Mouse (Mus musculus) CH12.LX (cell line): Measurements from ENCODE around the gene Ptch2. TPM values are rescaled to one million over a fixed set of nuclear protein-coding genes. Genes with fewer than 3 reads are reported as not detected.
A peak's percentile ranks its signal among the peaks of the same experiment; 100 is the strongest.

Experiments used
- DNase-seq: peaks from one replicate; pipeline ENCODE4 v3.0.0-alpha.2; 2013; ENCODE audit errors: extremely low read depth
- H3K27ac ChIP-seq: 2 replicates; pipeline ENCODE4 v1.5.1; 2012; ENCODE audit warnings: low read depth, mild to moderate bottlenecking, control low read depth, moderate library complexity; ENCODE audit not compliant: insufficient read depth
- H3K27me3 ChIP-seq: replicated peaks from 2 replicates; pipeline ENCODE3; 2012; ENCODE audit warnings: inconsistent platforms
- H3K36me3 ChIP-seq, 2 experiments: replicated peaks in 1 of 2; 2 replicates each; pipeline versions ENCODE3 to v1.6.1; 2012; ENCODE audit warnings: inconsistent platforms in 1 of 2, low read length in 1 of 2, mild to moderate bottlenecking in 1 of 2, mixed read lengths in 1 of 2, moderate library complexity in 1 of 2; ENCODE audit not compliant: control insufficient read depth in 1 of 2, insufficient read depth in 1 of 2
- H3K4me1 ChIP-seq, 2 experiments: 2 replicates each; pipeline ENCODE4 v1.6.1; 2012; ENCODE audit warnings: inconsistent platforms in 1 of 2, moderate library complexity in 1 of 2; ENCODE audit not compliant: insufficient read depth in 2 of 2, control insufficient read depth in 1 of 2
- H3K4me2 ChIP-seq: 2 replicates; pipeline ENCODE4 v1.6.1; 2012; ENCODE audit warnings: low read depth, mild to moderate bottlenecking, control low read depth; ENCODE audit not compliant: poor library complexity, insufficient read depth, severe bottlenecking
- H3K4me3 ChIP-seq, 3 experiments: fragments of 150-350 bp in 1 of 3; sonication (generic) in 1 of 3; replicated peaks in 1 of 3; 2 replicates each; pipeline versions ENCODE3 to v1.5.1; 2011 to 2012; ENCODE audit warnings: low read depth in 2 of 3, low read length in 2 of 3, mild to moderate bottlenecking in 2 of 3, moderate library complexity in 2 of 3, control low read depth in 1 of 3, improper control_type of control experiment in 1 of 3, inconsistent platforms in 1 of 3, mixed read lengths in 1 of 3; ENCODE audit not compliant: poor library complexity in 1 of 3
- H3K79me2 ChIP-seq: replicated peaks from 2 replicates; pipeline ENCODE4 v1.6.1; 2012; ENCODE audit warnings: mild to moderate bottlenecking, moderate library complexity; ENCODE audit not compliant: control insufficient read depth, poor library complexity, insufficient read depth, severe bottlenecking; ENCODE audit errors: extremely low read depth
- H3K9ac ChIP-seq: 2 replicates; pipeline ENCODE4 v1.6.1; 2012; ENCODE audit warnings: low read depth, mild to moderate bottlenecking, control low read depth, moderate library complexity; ENCODE audit not compliant: insufficient read depth
- H3K9me3 ChIP-seq: replicated peaks from 2 replicates; pipeline ENCODE3; 2012; ENCODE audit warnings: low read length, inconsistent platforms, mixed read lengths
- BHLHE40 ChIP-seq: IDR thresholded peaks from 2 replicates; pipeline ENCODE4 v1.6.1; 2011; ENCODE audit warnings: mild to moderate bottlenecking, low read depth, low read length, improper control_type of control experiment
- CHD1 ChIP-seq: IDR thresholded peaks from 2 replicates; pipeline ENCODE4 v1.6.1; 2012; ENCODE audit warnings: low read depth, low read length, improper control_type of control experiment, inconsistent platforms
- CHD2 ChIP-seq: IDR thresholded peaks from 2 replicates; pipeline ENCODE4 v1.6.1; 2011; ENCODE audit warnings: low read length, improper control_type of control experiment
- CTCF ChIP-seq, 2 experiments: IDR thresholded peaks in 1 of 2; conservative IDR thresholded peaks in 1 of 2; 2 replicates each; pipeline ENCODE4 v1.5.1; 2011 to 2012; ENCODE audit warnings: low read depth in 2 of 2, low read length in 2 of 2, improper control_type of control experiment in 1 of 2, inconsistent platforms in 1 of 2, mild to moderate bottlenecking in 1 of 2, moderate library complexity in 1 of 2
- E2F4 ChIP-seq: IDR thresholded peaks from 2 replicates; pipeline ENCODE4 v1.6.1; 2011; ENCODE audit warnings: low read depth, low read length, improper control_type of control experiment; ENCODE audit not compliant: insufficient replicate concordance
- ELF1 ChIP-seq: IDR thresholded peaks from 2 replicates; pipeline ENCODE4 v1.6.1; 2014; ENCODE audit warnings: low read depth, mild to moderate bottlenecking, inconsistent platforms, low read length, improper control_type of control experiment
- EP300 ChIP-seq: IDR thresholded peaks from 2 replicates; pipeline ENCODE4 v1.6.1; 2011; ENCODE audit warnings: low read length, improper control_type of control experiment
- ETS1 ChIP-seq: conservative IDR thresholded peaks from 2 replicates; pipeline ENCODE4 v1.6.1; 2012; ENCODE audit warnings: low read depth, mild to moderate bottlenecking, inconsistent platforms, low read length, improper control_type of control experiment, moderate library complexity
- GABPA ChIP-seq: IDR thresholded peaks from 2 replicates; pipeline ENCODE4 v1.6.1; 2012; ENCODE audit warnings: low read depth, low read length, improper control_type of control experiment, inconsistent platforms; ENCODE audit not compliant: insufficient replicate concordance
- HCFC1 ChIP-seq: IDR thresholded peaks from 2 replicates; pipeline ENCODE4 v1.6.1; 2012; ENCODE audit warnings: low read depth, mild to moderate bottlenecking, inconsistent platforms, low read length, improper control_type of control experiment
- IRF4 ChIP-seq: IDR thresholded peaks from 2 replicates; pipeline ENCODE4 v1.6.1; 2014; ENCODE audit warnings: low read depth, mild to moderate bottlenecking, inconsistent platforms, low read length, improper control_type of control experiment
- JUN ChIP-seq: IDR thresholded peaks from 2 replicates; pipeline ENCODE4 v1.6.1; 2011; ENCODE audit warnings: low read depth, mild to moderate bottlenecking, low read length, improper control_type of control experiment, moderate library complexity; ENCODE audit not compliant: insufficient read depth
- JUND ChIP-seq: conservative IDR thresholded peaks from 2 replicates; pipeline ENCODE4 v1.6.1; 2011; ENCODE audit warnings: low read depth, low read length, improper control_type of control experiment
- KAT2A ChIP-seq: IDR thresholded peaks from 2 replicates; pipeline ENCODE4 v1.6.1; 2012; ENCODE audit warnings: low read length, improper control_type of control experiment, inconsistent platforms; ENCODE audit not compliant: insufficient replicate concordance
- MAFK ChIP-seq: IDR thresholded peaks from 2 replicates; pipeline ENCODE4 v1.6.1; 2011; ENCODE audit warnings: low read length, improper control_type of control experiment; ENCODE audit not compliant: insufficient replicate concordance
- MAX ChIP-seq: IDR thresholded peaks from 2 replicates; pipeline ENCODE4 v1.6.1; 2011; ENCODE audit warnings: low read length, improper control_type of control experiment
- MAZ ChIP-seq: IDR thresholded peaks from 2 replicates; pipeline ENCODE4 v1.6.1; 2012; ENCODE audit warnings: low read depth, mild to moderate bottlenecking, inconsistent platforms, low read length, improper control_type of control experiment, moderate library complexity
- MEF2A ChIP-seq: IDR thresholded peaks from 2 replicates; pipeline ENCODE4 v1.6.1; 2014; ENCODE audit warnings: low read depth, mild to moderate bottlenecking, inconsistent platforms, low read length, improper control_type of control experiment, borderline replicate concordance
- MXI1 ChIP-seq: IDR thresholded peaks from 2 replicates; pipeline ENCODE4 v1.6.1; 2011; ENCODE audit warnings: mild to moderate bottlenecking, low read depth, low read length, improper control_type of control experiment
- MYC ChIP-seq: IDR thresholded peaks from 2 replicates; pipeline ENCODE4 v1.6.1; 2011; ENCODE audit warnings: low read depth, mild to moderate bottlenecking, improper control_type of control experiment, low read length
- NELFE ChIP-seq: IDR thresholded peaks from 2 replicates; pipeline ENCODE4 v1.6.1; 2011; ENCODE audit warnings: low read depth, low read length, improper control_type of control experiment
- NRF1 ChIP-seq: IDR thresholded peaks from 2 replicates; pipeline ENCODE4 v1.6.1; 2014; ENCODE audit warnings: low read depth, mild to moderate bottlenecking, inconsistent platforms, low read length, improper control_type of control experiment, moderate library complexity
- PAX5 ChIP-seq: IDR thresholded peaks from 2 replicates; pipeline ENCODE4 v1.6.1; 2012; ENCODE audit warnings: low read length, inconsistent platforms, mixed read lengths
- POLR2A ChIP-seq: IDR thresholded peaks from 2 replicates; pipeline ENCODE4 v1.6.1; 2011; ENCODE audit warnings: low read depth, mild to moderate bottlenecking, improper control_type of control experiment, low read length
- POLR2AphosphoS2 ChIP-seq: IDR thresholded peaks from 2 replicates; pipeline ENCODE4 v1.6.1; 2011; ENCODE audit warnings: low read depth, low read length, improper control_type of control experiment
- RAD21 ChIP-seq: IDR thresholded peaks from 2 replicates; pipeline ENCODE4 v1.6.1; 2011; ENCODE audit warnings: low read depth, mild to moderate bottlenecking, low read length, improper control_type of control experiment, moderate library complexity
- RCOR1 ChIP-seq: conservative IDR thresholded peaks from 2 replicates; pipeline ENCODE4 v1.6.1; 2012; ENCODE audit warnings: low read depth, mild to moderate bottlenecking, inconsistent platforms, low read length, improper control_type of control experiment
- SIN3A ChIP-seq: IDR thresholded peaks from 2 replicates; pipeline ENCODE4 v1.6.1; 2012; ENCODE audit warnings: low read length, improper control_type of control experiment, inconsistent platforms
- SMC3 ChIP-seq: IDR thresholded peaks from 2 replicates; pipeline ENCODE4 v1.6.1; 2011; ENCODE audit warnings: low read depth, low read length, improper control_type of control experiment
- TBP ChIP-seq: conservative IDR thresholded peaks from 2 replicates; pipeline ENCODE4 v1.6.1; 2011; ENCODE audit warnings: low read depth, low read length, improper control_type of control experiment
- TCF12 ChIP-seq: IDR thresholded peaks from 2 replicates; pipeline ENCODE4 v1.6.1; 2014; ENCODE audit warnings: low read depth, mild to moderate bottlenecking, inconsistent platforms, low read length, improper control_type of control experiment
- UBTF ChIP-seq: IDR thresholded peaks from 2 replicates; pipeline ENCODE4 v1.6.1; 2012; ENCODE audit warnings: low read depth, mild to moderate bottlenecking, inconsistent platforms, low read length, improper control_type of control experiment, moderate library complexity
- USF1 ChIP-seq: IDR thresholded peaks from 2 replicates; pipeline ENCODE4 v1.6.1; 2014; ENCODE audit warnings: low read depth, mild to moderate bottlenecking, inconsistent platforms, low read length, improper control_type of control experiment
- USF2 ChIP-seq: conservative IDR thresholded peaks from 2 replicates; pipeline ENCODE4 v1.6.1; 2011; ENCODE audit warnings: low read depth, low read length, improper control_type of control experiment
- ZC3H11A ChIP-seq: IDR thresholded peaks from 2 replicates; pipeline ENCODE4 v1.6.1; 2012; ENCODE audit warnings: low read depth, mild to moderate bottlenecking, inconsistent platforms, low read length, improper control_type of control experiment
- ZKSCAN1 ChIP-seq: IDR thresholded peaks from 2 replicates; pipeline ENCODE4 v1.6.1; 2012; ENCODE audit warnings: low read depth, inconsistent platforms, low read length, improper control_type of control experiment, borderline replicate concordance
- ZMIZ1 ChIP-seq: IDR thresholded peaks from 2 replicates; pipeline ENCODE4 v1.6.1; 2012; ENCODE audit warnings: low read depth, mild to moderate bottlenecking, inconsistent platforms, low read length, improper control_type of control experiment
- ZNF384 ChIP-seq: IDR thresholded peaks from 2 replicates; pipeline ENCODE4 v1.6.1; 2012; ENCODE audit warnings: low read depth, low read length, improper control_type of control experiment, inconsistent platforms
- dilution Hi-C: fragments of 300-500 bp; cut with MboI; formaldehyde crosslinking; loops from 2 replicates; pipeline ENCODE4 v1.14.3; 2020; ENCODE audit warnings: low sequenced_read_pairs; ENCODE audit not compliant: extremely low pct_unique_long_range_greater_than_20kb, extremely low pct_ligation_motif_present
- in situ Hi-C: fragments of 300-500 bp; cut with MboI; formaldehyde crosslinking; loops from 3 replicates; pipeline ENCODE4 v1.14.3; 2019; ENCODE audit warnings: low sequenced_read_pairs, low pct_ligation_motif_present, low pct_unique_long_range_greater_than_20kb, mixed read lengths
- polyA plus RNA-seq: library from polyadenylated mRNA; unstranded; fragments of >175 nt; gene quantifications from 2 replicates; pipeline ENCODE4 v1.2.1, GENCODE M21; 2012; ENCODE audit warnings: low read depth; ENCODE audit not compliant: insufficient read length
- total RNA-seq, 2 experiments: library from RNA; depleted of rRNA; stranded (reverse); fragments of 300-350 nt in 1 of 2; fragments of >200 nt in 1 of 2; gene quantifications; 2 replicates each; pipeline ENCODE4 v1.2.3; 2012 to 2014

The Ptch2 gene
- total and polyA plus RNA-seq, 3 experiments: 0.21 to 0.79 TPM; not detected in 1

DNA sequence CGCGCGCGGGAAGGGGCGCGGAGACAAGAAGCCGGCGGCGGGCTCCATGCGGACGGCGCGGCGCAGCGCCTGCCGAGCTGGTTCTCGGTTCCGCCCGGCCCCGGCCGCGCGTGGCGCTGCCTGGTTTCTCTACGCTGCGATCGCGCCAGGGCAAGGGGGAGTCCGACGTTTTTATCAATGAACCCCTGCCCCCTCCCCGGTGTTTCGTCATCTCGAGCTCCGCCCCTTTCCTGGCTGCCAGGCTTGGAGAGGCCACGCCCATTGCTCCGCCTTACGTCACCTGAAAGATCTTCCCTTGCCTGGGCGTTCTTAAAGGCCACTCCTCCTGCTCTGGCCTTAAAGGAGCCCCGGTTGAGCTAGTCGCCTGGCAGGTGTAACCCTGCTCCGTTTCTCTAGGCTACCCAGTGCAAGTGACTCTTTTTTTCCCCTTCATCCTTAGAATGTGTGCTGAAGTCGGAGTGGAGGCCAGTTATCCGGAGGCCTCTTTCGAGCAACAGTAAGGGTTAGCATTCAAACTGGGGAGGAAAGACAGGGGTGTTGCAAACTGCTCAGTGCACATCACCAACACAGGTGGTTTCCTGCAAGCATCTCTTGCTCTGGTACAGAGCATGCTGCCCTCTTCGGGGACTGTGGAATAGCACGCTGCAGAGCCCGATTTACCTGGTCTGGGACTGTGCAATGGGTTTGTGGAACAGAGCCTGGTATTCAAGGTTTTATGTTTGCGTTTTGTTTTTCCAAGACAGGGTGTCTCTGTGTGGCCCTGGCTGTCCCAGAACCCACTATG, 38.1 kb downstream of the Ptch2 start, which contains the start of gene Plk3:
Gene Plk3, minus strand, starts transcription at position 147 of the 784 bp plus-strand sequence.
- peak; percentile 83 for TF ChIP-seq MAZ
- peak; percentile 79 for TF ChIP-seq MXI1
- TF ChIP-seq PAX5: no peak
- TF ChIP-seq CHD1: no peak
- TF ChIP-seq MAFK: no peak
- TF ChIP-seq ZKSCAN1: no peak
- no peak for TF ChIP-seq E2F4
- TF ChIP-seq SMC3: peak; percentile 36
- peak; percentile 40 for TF ChIP-seq RAD21
- TF ChIP-seq BHLHE40: no peak; the same call in 1 of the 2 replicates
- no peak for TF ChIP-seq USF2
- no peak for TF ChIP-seq ZNF384
- peak; percentile 26 for TF ChIP-seq ETS1
- TF ChIP-seq JUND: no peak
- peak; percentile 58; the same call in 1 of the 2 replicates for TF ChIP-seq UBTF
- peak in 1 of 2 experiments; percentile 50; a peak in 2 of 4 replicates for TF ChIP-seq CTCF (conservative IDR thresholded peaks at IDR 0.05 in 1 of 2, IDR thresholded peaks at IDR 0.05 in 1 of 2; ENCODE audit: low read depth in 2 of 2, low read length in 2 of 2)
- TF ChIP-seq TCF12: peak; percentile 73; the same call in 1 of the 2 replicates
- TF ChIP-seq KAT2A: no peak
- peak; percentile 29; the same call in 1 of the 2 replicates for TF ChIP-seq HCFC1
- peak; percentile 36; the same call in 1 of the 2 replicates for TF ChIP-seq MYC
- peak; percentile 94 for TF ChIP-seq TBP
- peak; percentile 64 for TF ChIP-seq IRF4
- TF ChIP-seq RCOR1: peak; percentile 38; the same call in 1 of the 2 replicates
- no peak for TF ChIP-seq USF1
- peak; percentile 73; the same call in 1 of the 2 replicates for TF ChIP-seq POLR2AphosphoS2
- no peak for TF ChIP-seq ZC3H11A
- TF ChIP-seq MAX: peak; percentile 46; the same call in 1 of the 2 replicates
- peak; percentile 96 for TF ChIP-seq NELFE
- TF ChIP-seq EP300: no peak; the same call in 1 of the 2 replicates
- no peak for TF ChIP-seq GABPA
- peak; percentile 62; the same call in 1 of the 2 replicates for TF ChIP-seq MEF2A
- peak; percentile 33; the same call in 1 of the 2 replicates for TF ChIP-seq NRF1
- peak; percentile 75 for TF ChIP-seq CHD2
- TF ChIP-seq ZMIZ1: peak; percentile 96
- no peak for TF ChIP-seq JUN
- TF ChIP-seq ELF1: peak; percentile 48
- peak; percentile 98 for TF ChIP-seq POLR2A
- TF ChIP-seq SIN3A: no peak; the same call in 1 of the 2 replicates
- H3K9me3 ChIP-seq: no peaks in the 10 kb centered on the region
- peaks cover 23 to 33% of the 10 kb centered on the region in 2 experiments for H3K36me3 ChIP-seq
- peak; percentile 99 for DNase-seq
- in situ Hi-C loops (loop anchor here (5.0 kb wide), 1 partner anchor 132 kb away; no protein-coding TSS in a partner anchor), dilution Hi-C loops (no loop called here)
- peaks cover 20% of the 10 kb centered on the region for H3K79me2 ChIP-seq
- peak within 1 kb of the TSS; percentile 97 for H3K9ac ChIP-seq
- peak within 1 kb of the TSS; percentile 91 for H3K4me2 ChIP-seq
- peak within 1 kb of the TSS; percentile 86 to 98 (median 91) for H3K4me3 ChIP-seq
- no peaks in the 10 kb centered on the region for H3K27me3 ChIP-seq
- H3K4me1 ChIP-seq: peaks cover 21 to 62% of the 10 kb centered on the region in 2 experiments
- H3K27ac ChIP-seq: 0 out of 2 replicates have a peak within 1 kb of the TSS, but pooled peaks have one; percentile 9
